Comparison of ENCODE assay signal across 10 mouse cellular contexts in genomic region chr14:41127997-41128396, GRCm38 (mm10). TPM values are rescaled to one million over a fixed set of nuclear protein-coding genes. Genes with fewer than 3 reads are reported as not detected.
DNase-seq lines count a peak whose midpoint lies in the region; ATAC-seq lines count a peak whose summit lies in the region.
"Had no signal": no experiment of that assay in that cellular context is flagged by ENCODE, and none has a peak within 500 bp of the region (broad histone marks: within the 10 kb centered on the region; RNA-seq: fewer than 3 reads in every experiment).

No protein-coding gene starts in this region.

- no peaks in the 10 kb centered on the region for H3K27me3 ChIP-seq in kidney, embryonic 14.5 days (ENCODE audit: control insufficient read depth, insufficient read depth, low read length)
- H3K27me3 ChIP-seq: limb, embryonic 15.5 days had no signal

- H3K27ac ChIP-seq in kidney, embryonic 14.5 days (ENCODE audit: low read depth, low read length), result no peak overlapping the region
- H3K27ac ChIP-seq: limb, embryonic 15.5 days had no signal

- H3K4me3 ChIP-seq in kidney, embryonic 14.5 days (ENCODE audit: low read length), result no peak overlapping the region
- H3K4me3 ChIP-seq: limb, embryonic 15.5 days had no signal

- H3K4me1 ChIP-seq in kidney, embryonic 14.5 days (ENCODE audit: control insufficient read depth, insufficient read depth, low read length), result no peaks in the 10 kb centered on the region
- H3K4me1 ChIP-seq: limb, embryonic 15.5 days had no signal

- WGBS in kidney, embryonic 14.5 days, result 25% methylated on average over 4 of the region's 4 CpGs

- peak; percentile 66; the same call in 1 of the 2 replicates for ATAC-seq in kidney, embryonic 14.5 days (ENCODE audit: low FRiP score, low TSS enrichment)
- no peak for ATAC-seq in granulocyte monocyte progenitor cell, adult 5-6 weeks (replicated peaks; ENCODE audit: poor library complexity, severe bottlenecking)

- DNase-seq in adrenal gland, postnatal 10 days, result peak; percentile 40
- DNase-seq in adrenal gland, postnatal 4 days (ENCODE audit: low spot score in 2 of 2), result no peak
- peak; percentile 9 for DNase-seq in thymus, postnatal 4 days
- no peak for DNase-seq in thymus, postnatal 25 days
- peak; percentile 69 for DNase-seq in lung, postnatal 36 days
- no peak for DNase-seq in testis, postnatal 14 days (ENCODE audit: low spot score)

- H3K9me3 ChIP-seq in kidney, embryonic 14.5 days (ENCODE audit: control insufficient read depth, low read length), result no peaks in the 10 kb centered on the region
- H3K9me3 ChIP-seq: limb, embryonic 15.5 days had no signal

- no peak overlapping the region for H3K4me2 ChIP-seq in kidney, embryonic 14.5 days (replicated peaks; ENCODE audit: low read depth, low read length)
- H3K4me2 ChIP-seq: limb, embryonic 15.5 days had no signal

- H3K36me3 ChIP-seq in kidney, embryonic 14.5 days (ENCODE audit: control insufficient read depth, insufficient read depth, low read length), result no peaks in the 10 kb centered on the region
- H3K36me3 ChIP-seq: limb, embryonic 15.5 days had no signal

- no peak overlapping the region for H3K9ac ChIP-seq in kidney, embryonic 14.5 days (ENCODE audit: low read depth, low read length)
- H3K9ac ChIP-seq: limb, embryonic 15.5 days had no signal

RNA-seq across cellular contexts. Expression of gene Sftpa1, which starts 3.6 kb away (rescaled TPM):
- under 1 TPM; 0.42 to 0.55 TPM for total RNA-seq in adrenal gland, postnatal 10 days (2021)
- under 1 TPM in 1 of 2 experiments, not detected in 1; 0.34 TPM for total RNA-seq in adrenal gland, postnatal 4 days (2021)
- not detected in 2 replicates for polyA plus RNA-seq in kidney, embryonic 14.5 days (2014; fragmentation: Nextera tagmentation; extraction: Ambion mirVana)
- total RNA-seq in granulocyte monocyte progenitor cell, adult 5-6 weeks (2014; fragmentation: Nextera tagmentation), result not detected in 2 replicates
- not detected in 2 replicates for total RNA-seq in granulocyte monocyte progenitor cell, adult 5-6 weeks (2017)
- polyA plus RNA-seq: C2C12; limb, embryonic 15.5 days had no signal

RNA-seq across cellular contexts. Expression of gene Mat1a, which starts 23.2 kb away (rescaled TPM):
- total RNA-seq in adrenal gland, postnatal 10 days (2021), result 100 to 1,000 TPM; 113 to 329 TPM
- 10 to 100 TPM in 1 of 2 experiments, 1 to 10 TPM in 1; 6.4 to 97.7 TPM for total RNA-seq in adrenal gland, postnatal 4 days (2021)
- polyA plus RNA-seq in kidney, embryonic 14.5 days (2014; fragmentation: Nextera tagmentation; extraction: Ambion mirVana), result not detected in 2 replicates
- not detected in 2 replicates for total RNA-seq in granulocyte monocyte progenitor cell, adult 5-6 weeks (2014; fragmentation: Nextera tagmentation)
- total RNA-seq in granulocyte monocyte progenitor cell, adult 5-6 weeks (2017), result not detected in 2 replicates
- polyA plus RNA-seq: C2C12 had no signal

RNA-seq across cellular contexts. Expression of gene Mbl1, which starts 23.3 kb away (rescaled TPM):
- 10 to 100 TPM; 13.2 to 31.6 TPM for total RNA-seq in adrenal gland, postnatal 10 days (2021)
- 10 to 100 TPM in 1 of 2 experiments, under 1 TPM in 1; 0.36 to 12.9 TPM for total RNA-seq in adrenal gland, postnatal 4 days (2021)
- polyA plus RNA-seq in kidney, embryonic 14.5 days (2014; fragmentation: Nextera tagmentation; extraction: Ambion mirVana), result not detected in 2 replicates
- not detected in 2 replicates for total RNA-seq in granulocyte monocyte progenitor cell, adult 5-6 weeks (2014; fragmentation: Nextera tagmentation)
- total RNA-seq in granulocyte monocyte progenitor cell, adult 5-6 weeks (2017), result not detected in 2 replicates
- polyA plus RNA-seq: C2C12; limb, embryonic 15.5 days had no signal

RNA-seq across cellular contexts. Expression of gene Dydc1, which starts 55.3 kb away (rescaled TPM):
- total RNA-seq in adrenal gland, postnatal 10 days (2021), result not detected
- total RNA-seq in adrenal gland, postnatal 4 days (2021), result under 1 TPM in 1 of 2 experiments, not detected in 1; 0.31 TPM
- not detected in 2 replicates for polyA plus RNA-seq in kidney, embryonic 14.5 days (2014; fragmentation: Nextera tagmentation; extraction: Ambion mirVana)
- total RNA-seq in granulocyte monocyte progenitor cell, adult 5-6 weeks (2014; fragmentation: Nextera tagmentation), result not detected in 2 replicates
- not detected in 2 replicates for total RNA-seq in granulocyte monocyte progenitor cell, adult 5-6 weeks (2017)
- polyA plus RNA-seq: C2C12; limb, embryonic 15.5 days had no signal

RNA-seq across cellular contexts. Expression of gene Sftpd, which starts 57.0 kb away (rescaled TPM):
- total RNA-seq in adrenal gland, postnatal 10 days (2021), result not detected
- not detected for total RNA-seq in adrenal gland, postnatal 4 days (2021)
- not detected in 2 replicates for polyA plus RNA-seq in kidney, embryonic 14.5 days (2014; fragmentation: Nextera tagmentation; extraction: Ambion mirVana)
- total RNA-seq in granulocyte monocyte progenitor cell, adult 5-6 weeks (2014; fragmentation: Nextera tagmentation), result not detected in 2 replicates
- not detected in 2 replicates for total RNA-seq in granulocyte monocyte progenitor cell, adult 5-6 weeks (2017)
- polyA plus RNA-seq: C2C12 had no signal

Comparison
In these comparisons a context has a peak if more than half of its experiments do, and no peak if none do; other contexts are left out.
1. DNase-seq: peak in adrenal gland, postnatal 10 days (single experiment), thymus, postnatal 4 days (single experiment) and lung, postnatal 36 days (single experiment); none in adrenal gland, postnatal 4 days (0 of 2), thymus, postnatal 25 days (single experiment) and testis, postnatal 14 days (single experiment).
2. RNA of gene Mat1a, which starts 23.2 kb away (total RNA-seq): 113 to 329 TPM in adrenal gland, postnatal 10 days and 6.4 to 97.7 TPM in adrenal gland, postnatal 4 days; not detected in granulocyte monocyte progenitor cell, adult 5-6 weeks; every median in the first group is over 4 times any median in the second.